Mouse (Mus musculus) mouse trophoblast stem cell (cell line): Measurements from ENCODE around the gene Mob3c.

ENCODE experiments used
- in situ Hi-C, 2 experiments: fragments of 300-500 bp; cut with MseI, MboI; formaldehyde crosslinking; loops; 2 replicates in 1 of 2; 3 replicates in 1 of 2; pipeline ENCODE4 v1.15.1; 2025

Mob3c gene

DNA sequence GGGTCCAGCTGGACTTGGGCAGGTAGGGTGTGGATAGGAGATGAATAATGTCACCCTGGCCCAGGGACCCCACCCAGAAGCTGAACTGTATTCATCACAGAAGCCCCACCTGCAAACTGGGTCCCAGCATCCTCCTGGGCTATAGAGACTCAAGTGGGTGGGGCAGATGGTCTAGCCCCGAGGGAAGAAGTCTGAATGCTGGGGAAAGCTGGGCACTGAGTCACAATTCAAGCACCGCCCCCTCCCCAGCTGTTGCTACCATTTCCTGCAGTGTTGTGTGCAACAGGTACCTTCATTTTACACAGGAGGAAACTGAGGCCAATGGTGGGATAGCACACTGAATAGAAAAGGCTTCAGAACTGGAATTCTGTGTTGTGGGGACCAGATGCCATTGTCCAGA, 4.1 kb downstream of the Mob3c start:
- in situ Hi-C loops, result no loop called here

DNA sequence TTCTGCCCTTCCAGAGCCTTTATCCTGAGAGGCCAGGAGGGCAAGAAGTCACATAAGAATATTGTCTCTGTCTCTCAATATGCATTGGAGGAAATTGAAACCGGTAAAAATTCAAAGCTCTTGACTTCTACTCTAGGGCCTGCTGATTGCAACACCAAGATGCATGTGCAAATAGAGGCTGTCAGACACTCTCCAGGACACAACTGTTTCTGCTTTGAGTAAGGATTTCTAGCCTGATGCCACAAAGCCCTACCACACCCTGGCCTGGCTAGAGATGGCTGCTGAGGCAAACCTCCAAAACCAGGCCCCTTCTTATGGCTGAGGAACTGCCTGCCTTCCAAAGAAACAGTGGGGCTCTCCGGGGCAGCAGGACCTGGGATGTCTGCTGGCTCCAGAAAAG, 7.7 kb downstream of the Mob3c start:
- in situ Hi-C loops, result no loop called here

DNA sequence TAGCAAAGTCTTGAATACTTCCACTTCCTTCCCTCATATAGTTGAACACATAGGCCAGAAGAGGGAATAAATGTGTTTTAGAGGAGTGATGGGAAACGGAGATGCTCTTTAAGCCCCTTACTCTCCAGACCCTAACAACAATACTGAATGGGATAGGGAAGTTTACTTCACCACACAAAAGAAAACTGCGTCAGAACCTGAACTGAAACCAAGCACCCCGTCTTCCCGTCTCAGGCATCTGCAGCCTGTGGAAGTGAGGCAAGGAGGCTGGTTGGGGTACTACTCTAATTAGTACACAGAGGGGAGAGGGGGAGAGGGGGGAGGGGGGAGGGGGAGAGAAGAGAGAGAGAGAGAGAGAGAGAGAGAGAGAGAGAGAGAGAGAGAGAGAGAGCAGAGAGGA, 10.3 kb downstream of the Mob3c start:
- in situ Hi-C loops, result no loop called here

DNA sequence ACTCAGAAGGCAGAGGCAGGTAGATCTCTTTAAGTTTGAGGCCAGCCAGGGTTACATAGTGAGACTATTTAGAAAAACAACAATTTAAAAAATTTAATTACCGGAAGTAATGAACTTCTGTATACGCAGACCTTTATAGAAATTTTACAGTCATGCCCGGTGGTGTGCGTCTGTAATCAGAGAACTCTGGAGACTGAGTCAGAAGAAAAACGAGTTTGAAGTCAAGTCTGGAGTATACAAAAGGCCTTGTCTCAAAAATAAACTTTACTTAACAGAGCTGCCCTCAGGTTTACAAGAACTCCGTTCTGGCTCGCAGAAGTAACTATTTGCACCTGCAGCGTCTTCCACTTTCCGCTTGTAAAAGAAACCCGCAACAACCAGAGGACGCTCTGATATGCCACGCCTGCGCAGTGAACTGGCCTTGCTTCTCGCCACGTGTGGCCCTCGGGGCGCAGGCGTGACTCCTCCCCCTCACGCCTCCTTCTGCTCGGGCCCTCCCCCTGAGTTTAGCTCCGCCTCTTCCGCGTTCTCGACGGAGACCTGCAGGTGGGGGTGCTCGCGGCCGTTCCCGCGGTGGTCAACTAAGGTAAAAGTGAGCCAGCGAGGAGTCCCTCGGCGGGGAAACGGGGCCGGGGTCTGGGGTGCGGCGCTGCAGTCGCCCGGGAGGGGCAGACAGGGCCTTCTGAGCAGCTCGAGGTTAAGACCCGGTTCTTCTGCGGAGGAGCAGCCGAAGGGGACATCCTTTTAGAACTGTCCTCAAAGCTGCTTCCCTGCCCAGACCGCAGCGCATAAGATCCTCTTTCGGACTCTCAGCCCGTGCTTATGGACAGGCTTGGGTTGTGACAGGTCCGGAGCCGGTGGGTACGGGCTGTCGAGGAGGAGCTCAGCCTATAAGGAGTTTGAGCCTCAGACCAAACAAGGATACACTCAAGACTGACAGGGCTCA, 11.1 kb downstream of the Mob3c start, which contains the start of gene Mknk1:
TSS of gene Mknk1 (plus strand) at position 503 of the 946 bp plus-strand sequence.
- in situ Hi-C loops, result no loop called here

DNA sequence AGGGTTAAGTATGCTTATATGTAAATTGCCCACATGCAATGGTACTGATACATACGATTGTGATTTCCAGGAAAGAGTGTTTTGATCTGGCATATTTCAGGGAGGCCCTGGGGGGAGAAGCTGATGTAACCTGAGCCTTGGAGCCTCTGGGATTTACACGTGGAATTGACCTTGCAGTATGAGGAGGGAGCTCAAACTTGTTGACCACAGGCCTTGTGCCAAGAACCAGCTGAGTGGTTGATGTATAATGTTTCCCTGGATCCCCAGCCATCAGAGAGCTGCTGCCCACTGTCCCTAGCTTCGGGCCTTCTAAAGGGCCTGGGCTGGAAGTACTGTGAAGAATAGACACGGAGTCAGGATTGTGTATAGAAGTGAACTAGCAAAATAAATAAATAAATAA, 12.1 kb downstream of the Mob3c start:
- in situ Hi-C loops, result no loop called here

DNA sequence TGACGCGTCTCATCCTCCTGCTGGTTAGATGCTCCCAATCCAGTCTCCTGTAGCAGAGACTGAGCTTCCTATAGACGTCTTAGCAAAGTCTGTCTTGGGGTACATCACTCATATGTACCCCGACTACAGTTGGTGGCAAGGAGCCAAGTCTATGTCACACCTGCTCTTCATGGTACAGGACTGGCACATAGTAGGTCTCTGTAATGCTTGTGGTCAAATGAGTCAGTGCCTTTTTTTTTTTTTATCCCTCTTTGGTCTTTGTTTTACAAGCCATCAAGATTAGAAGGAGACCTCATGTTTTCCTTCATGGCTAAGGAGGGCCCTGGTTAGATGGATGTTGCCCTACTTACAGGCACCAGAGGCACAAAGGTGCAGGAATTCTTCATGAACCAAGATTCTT, 12.9 kb downstream of the Mob3c start:
- in situ Hi-C loops, result no loop called here

DNA sequence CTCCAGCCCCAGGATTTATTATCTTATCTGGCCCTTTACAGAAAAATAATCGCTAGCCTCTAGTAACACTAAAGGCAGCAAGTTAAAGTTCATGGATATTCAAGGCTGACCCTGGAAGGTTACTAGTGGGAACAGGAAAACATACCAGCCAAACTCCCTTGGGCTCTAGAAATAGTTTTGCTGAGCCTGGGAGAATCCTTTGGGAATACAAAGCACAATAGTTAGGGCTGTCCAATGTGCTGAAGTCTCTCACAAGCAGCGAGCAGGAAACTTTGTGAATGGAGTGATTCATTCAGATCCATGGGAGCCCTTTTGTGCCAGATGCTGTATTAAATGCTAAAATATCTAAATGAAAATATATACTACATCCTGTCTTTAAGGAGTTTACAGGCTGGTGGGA, 18.8 kb downstream of the Mob3c start:
- in situ Hi-C loops, result no loop called here

DNA sequence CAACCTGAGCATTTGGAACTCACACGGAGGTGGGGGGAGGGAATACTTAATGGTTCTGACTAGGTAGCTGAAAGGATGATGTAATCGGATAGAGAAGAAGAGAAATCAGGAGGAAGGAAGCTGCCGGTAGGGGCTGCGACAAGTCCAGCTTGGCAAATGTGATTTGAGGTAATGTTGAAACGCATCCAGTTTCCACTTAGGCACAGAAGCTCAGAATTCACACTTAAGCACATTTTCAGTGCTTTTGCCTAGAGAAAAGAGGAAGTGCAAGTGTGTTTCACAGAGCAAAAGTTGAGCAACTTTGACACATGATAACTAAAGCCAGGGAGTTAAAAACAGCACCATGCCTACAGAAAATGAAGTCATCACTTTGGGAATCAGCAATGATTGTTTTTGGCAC, 19.5 kb downstream of the Mob3c start:
- in situ Hi-C loops, result no loop called here

DNA sequence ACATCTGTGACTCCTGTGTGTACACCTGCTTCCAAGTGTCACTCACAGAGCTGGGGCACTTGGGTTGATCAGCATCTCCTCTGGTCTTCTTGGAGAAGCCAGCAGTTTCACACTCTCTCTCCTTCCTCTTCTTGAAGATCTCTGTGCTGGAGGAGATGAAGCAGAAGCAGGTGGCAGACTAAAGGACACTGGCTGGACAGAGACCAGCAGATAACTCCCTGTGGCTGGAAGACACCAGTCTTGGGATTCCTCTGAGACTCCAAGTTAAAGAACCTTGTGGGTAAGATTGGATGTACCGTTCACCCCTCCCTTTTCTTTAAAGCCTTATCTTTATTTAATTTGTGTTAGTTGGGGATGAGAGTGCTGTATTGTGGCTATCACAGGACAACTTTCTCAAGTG, 20.2 kb downstream of the Mob3c start:
- in situ Hi-C loops, result no loop called here

DNA sequence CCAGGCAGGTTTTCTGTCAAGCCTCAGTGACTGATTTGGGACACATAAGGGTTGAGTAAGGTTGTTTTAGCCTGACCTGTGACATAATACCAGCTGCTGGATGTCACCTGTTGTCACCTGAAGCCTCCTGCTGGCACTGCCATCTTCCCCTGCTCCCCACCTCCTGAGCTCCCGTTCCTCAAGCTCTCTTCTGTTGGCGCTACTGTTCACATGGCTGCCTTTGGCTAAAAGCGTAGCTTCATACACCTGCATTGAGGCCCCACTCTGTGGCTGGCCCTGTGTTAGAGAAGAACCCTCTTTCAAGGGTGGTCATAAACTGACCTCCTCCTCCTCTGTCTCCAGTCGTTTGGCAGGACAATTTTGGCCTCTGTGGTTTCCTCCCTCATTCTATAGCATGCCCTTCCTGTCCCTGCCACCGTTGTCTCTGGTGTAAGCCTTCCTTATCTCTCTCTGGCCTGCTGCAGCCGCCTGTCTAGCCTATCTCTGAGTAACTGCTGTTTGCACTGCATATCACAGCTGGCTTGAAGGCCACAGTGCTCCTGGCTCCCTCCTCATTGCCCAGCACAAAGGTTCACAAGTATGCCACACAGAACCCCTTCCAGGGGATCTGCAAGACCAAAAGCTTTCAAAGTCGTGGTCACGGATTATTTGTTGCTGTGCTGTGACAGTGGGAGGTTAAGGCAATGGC, 21.2 kb downstream of the Mob3c start:
- in situ Hi-C loops, result no loop called here

DNA sequence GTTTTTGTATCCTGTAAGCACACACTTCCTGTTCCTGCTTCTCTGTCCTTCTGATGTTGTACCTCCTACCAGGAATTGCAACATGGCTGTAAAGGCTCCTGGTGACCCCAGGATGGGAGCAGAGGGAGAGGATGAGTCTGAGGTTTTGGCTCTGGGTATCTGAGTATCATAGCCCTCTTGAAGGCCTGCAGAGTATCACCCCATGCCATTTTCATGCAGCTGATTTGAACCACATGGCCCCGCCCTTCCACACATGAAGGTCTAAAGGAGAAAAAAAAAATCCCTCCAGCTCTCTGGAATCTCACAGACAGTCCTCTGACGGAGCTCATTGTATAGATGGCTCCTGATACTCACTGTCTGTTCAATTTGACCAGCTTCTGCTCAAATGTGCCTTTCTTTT, 22.2 kb downstream of the Mob3c start:
- in situ Hi-C loops, result no loop called here

DNA sequence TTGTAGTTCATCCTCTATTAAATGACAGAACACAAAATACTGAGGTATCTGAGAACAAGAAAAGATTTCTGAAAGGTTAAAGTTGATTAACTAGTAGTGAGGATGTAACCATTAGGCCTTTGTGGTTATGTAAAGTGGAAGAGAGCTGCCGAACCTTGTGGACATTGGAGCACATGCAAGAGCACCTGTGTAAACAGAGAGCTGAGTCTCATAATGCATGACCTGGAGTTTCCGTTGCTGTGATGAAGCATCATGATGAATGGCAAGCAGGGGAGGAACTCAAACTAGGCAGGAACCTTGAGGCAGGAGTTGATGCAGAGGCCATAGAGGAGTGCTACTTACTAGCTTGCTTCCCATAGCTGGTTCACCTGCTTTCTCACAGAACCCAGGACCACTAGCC, 22.7 kb downstream of the Mob3c start:
- in situ Hi-C loops, result no loop called here

DNA sequence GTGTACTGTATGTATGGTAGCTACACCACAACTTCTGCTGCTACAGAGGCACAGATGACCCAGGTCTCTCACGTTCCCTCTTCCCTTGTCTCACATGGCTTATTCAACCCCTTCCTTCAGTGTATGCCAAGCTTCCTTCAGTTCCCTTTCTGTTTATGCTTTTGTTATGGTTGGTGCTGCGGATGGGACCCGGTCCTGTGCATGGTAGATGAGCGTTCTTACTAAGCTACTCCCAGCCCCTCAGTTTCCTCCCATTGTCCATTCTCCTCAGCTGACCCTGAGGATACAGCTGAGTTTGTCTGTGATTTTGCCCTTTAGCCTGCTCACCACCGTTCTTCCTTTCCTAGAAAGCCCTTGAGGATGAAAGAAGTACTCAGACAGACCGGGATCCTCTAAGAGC, 23.7 kb downstream of the Mob3c start:
- in situ Hi-C loops, result no loop called here

DNA sequence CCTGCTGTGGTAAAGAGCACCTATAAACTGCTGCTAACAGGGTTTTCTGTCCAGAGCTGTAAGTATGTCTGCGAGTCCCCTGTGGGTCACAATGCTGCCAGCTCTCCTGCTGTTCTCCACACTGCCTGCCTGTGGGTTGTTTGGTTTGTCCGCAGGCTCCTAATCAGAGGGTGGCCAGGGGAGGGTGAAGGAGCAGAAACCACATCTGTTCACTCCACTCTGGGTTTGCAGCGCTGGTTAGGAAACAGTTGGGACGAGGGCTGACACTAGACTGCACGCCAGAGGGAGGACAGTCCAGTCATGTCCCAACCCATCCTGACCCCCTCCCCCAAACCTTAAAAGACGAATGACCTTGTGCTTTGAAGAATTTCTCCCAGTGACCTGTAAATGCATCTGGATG, 27.2 kb downstream of the Mob3c start:
- in situ Hi-C loops, result no loop called here

DNA sequence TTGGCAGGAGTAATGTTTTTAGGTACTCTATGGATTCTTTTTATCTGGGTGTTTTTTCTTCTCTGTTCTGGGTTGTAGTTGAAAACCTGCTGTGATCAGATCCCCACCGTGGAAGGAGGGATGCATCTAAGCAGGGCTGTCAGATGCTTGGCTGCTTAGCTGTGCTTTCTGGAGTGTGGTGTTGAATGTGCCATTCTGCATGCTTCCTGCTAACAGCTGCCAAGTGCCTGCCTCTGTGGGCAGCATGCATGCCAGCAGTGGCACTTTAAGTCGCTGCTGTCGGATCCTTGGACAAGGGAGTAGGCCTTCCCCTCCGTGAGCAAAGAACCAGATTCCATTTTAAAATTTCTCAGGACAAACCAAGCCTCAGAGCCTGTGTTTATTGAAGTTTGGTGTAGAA, 27.7 kb downstream of the Mob3c start:
- in situ Hi-C loops, result no loop called here

DNA sequence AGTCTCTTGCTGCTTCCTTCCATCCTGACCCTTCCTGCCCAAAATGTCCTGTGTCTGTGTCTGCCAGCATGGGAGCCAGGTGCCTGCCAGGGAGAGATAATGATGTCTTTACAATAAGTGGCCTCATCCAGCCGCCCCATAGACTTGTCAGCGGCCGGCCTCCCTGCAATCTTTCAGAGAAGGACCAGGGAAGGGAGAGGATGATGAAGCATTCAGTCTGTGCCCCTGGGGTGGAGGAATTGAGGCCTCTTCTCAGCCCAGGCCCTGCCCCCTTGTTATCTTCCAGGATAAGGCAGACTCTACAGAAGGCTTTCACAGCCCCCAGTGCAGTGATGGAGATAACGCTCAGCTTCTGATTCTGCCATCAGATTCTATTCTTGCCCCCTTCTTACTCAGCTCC, 28.4 kb downstream of the Mob3c start:
- in situ Hi-C loops, result no loop called here

DNA sequence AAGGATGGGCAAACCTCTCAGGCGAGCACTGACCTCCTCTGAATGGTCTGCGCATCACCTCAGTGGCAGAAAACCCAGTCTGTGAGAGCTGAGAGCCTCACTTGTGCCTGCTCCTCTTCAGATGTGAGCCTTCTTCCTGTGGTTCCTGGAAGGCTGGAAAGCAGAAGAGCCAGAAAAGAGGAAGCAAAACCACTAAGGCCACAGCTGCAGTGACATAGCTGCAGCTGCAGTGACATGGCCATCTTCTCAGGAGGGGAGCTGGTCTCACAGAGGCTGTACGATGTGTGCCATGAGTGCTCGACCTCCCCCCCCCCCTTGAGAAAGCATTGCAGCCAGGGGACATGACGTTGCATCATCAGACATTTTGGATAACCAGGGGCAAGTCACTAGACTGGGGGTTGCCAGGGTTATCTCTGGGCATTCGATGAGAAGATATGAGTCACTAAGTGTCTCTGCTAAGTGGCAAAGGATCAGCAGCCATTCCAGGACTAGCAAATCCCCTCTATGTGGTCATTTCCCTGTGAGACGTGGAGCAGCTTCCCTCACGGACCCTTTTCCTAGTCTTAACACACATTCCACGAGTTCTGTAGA, 29.5 kb downstream of the Mob3c start:
- in situ Hi-C loops, result no loop called here

DNA sequence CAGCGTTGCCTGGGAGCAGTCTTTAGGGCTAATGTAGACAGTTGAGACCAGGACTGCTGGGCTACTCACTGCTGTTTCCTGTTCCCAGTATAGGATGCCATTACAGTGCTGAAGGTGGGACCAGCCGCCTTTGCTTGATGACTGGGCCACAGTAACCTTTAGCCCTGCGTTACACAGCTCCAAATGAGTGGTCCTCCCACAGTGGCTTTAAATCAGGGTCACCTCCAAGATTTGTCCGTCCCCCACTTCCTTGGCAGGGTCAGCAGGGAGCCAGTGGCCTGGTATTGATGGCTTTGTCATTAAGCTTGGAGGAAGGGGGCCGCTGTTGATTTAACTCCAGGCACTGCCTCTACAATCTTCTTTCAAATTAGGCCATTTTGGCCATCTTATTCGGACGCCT, 35.5 kb downstream of the Mob3c start:
- in situ Hi-C loops, result no loop called here

DNA sequence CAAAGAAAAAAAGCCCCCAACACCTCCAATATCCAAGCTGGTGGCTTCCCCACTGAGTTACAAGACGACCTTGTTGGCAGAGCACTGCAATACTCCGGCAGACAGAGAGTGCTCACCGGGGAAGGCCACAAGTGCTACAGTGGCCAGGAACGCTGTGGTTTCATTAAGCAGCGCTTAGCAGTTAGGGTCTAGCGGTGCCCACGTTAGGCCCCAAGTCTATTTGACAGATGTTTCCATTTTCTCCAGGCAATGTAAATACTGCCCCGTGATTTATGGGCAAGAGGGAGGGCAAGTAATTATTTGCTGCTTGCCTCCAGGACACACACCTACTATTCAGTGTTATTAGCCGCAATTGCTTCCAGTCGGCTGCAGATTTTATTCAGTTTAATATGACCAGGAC, 36.0 kb downstream of the Mob3c start:
- in situ Hi-C loops, result no loop called here

DNA sequence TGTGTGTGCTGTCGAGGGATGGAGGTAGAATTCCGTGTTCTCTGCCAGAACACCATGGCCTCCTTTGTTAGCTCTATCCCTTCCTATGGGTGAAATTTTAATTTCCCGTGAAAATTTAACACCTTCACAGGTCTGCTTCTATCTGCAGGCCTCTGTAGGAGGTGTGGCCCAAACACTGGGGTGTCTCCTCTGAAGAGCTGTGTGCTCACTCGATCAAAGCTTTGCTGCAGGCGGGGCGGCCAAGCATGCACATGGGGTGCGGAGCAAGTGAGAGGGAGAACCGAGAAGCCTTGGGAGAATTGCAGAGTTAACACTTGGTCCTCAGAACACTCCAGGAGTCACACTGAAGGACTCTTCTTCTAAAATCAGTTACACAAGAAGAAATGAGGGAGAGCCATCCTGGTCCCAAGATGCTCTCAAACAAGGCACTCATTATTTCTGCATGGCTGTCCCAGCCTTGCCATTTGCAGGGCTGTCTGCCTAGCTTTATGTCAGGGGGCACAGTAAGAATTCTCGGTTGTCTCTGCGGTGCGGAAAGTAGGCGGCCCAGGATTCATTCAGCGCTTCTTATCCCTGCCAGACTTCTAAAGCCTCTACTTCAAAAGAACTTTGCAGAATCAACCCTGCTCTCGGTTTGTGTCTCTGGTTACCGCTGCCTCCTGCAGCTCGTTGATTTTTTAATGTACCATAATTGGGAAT, 41.8 kb downstream of the Mob3c start:
- in situ Hi-C loops, result no loop called here

DNA sequence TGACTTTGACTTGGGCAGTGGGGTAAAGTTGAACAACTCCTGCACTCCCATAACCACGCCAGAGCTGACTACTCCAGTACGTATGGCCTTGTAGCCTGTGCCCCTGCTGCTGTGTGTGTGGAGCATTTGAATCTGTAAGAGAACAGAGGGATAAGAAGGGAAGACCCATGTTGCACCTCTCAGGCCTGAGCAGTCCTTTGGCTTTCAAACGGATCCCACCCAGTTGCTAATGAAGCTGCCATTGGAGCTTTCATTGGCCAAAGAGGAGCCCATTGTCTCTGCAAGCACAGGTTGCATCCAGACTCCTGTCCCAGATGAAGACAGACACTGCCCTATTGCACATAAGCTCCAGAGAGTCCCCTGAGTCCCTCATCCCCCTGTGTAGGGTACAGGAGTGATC, 45.3 kb downstream of the Mob3c start:
- in situ Hi-C loops, result no loop called here

DNA sequence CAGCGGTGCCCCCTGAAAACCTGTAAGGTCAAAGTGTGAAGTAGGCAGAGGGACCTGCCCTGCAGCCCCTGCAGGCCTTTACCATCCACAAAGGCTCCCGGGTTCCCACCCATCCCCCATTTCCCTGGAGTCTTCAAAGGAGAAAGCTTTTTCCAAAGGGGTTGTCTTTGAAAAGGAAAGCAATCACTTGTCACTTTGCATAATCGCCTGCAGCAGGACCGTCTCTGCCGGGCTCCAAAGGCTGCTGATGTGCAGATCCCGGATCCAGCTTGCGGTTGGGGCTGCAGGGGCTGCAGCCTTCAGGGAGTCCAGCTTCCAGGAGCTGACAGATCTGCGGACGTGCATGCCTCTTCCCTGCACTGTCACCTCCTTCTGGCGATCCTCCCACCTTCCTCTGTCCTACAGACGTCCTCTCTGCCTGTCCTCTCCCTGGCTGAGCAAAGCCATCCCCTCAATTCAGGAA, 50.4 kb downstream of the Mob3c start:
- in situ Hi-C loops, result no loop called here
